Mouse (Mus musculus) urinary bladder, adult 2 months (tissue): ENCODE measurements around the gene A030003K21Rik. TPM values are rescaled to one million over a fixed set of nuclear protein-coding genes. Genes with fewer than 3 reads are reported as not detected.
"Not testable (repeated sequence)": the region's sequence is repeated elsewhere in the genome, so short reads cannot be mapped to it uniquely, and the experiment has no call there.

Experiments used
- DNase-seq: peaks from one replicate; pipeline ENCODE4 v3.0.0; 2022; ENCODE audit warnings: low spot score
- polyA plus RNA-seq: library from polyadenylated mRNA; depleted of rRNA; stranded (reverse); fragments of >200 nt; gene quantifications from 2 replicates; pipeline ENCODE4 v1.2.3, GENCODE M21; 2012; rRNA removed

The A030003K21Rik gene
- polyA plus RNA-seq: not detected in 2 replicates

DNA sequence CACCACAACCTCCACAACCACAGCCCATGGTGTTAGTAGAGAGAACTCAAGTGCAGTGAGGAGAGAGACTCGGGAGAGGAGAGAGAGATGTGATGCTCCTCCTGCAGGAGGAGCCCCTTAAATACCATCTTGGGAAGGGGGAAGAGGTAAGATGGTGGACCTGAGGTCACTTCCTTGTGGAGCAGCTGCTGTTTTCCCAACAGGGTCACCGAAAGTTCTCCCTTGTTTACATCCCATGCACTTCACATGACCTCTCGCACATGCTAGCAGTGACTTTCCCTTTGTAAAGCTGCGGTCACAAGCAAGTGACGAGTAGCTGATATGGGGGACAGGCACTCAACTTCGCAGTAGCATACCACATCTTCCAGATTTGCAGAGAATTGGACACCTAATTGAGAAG, at the start of gene A030003K21Rik:
A030003K21Rik (minus strand) TSS at position 94 of the 400 bp plus-strand sequence.
- DNase-seq: not testable (repeated sequence)

DNA sequence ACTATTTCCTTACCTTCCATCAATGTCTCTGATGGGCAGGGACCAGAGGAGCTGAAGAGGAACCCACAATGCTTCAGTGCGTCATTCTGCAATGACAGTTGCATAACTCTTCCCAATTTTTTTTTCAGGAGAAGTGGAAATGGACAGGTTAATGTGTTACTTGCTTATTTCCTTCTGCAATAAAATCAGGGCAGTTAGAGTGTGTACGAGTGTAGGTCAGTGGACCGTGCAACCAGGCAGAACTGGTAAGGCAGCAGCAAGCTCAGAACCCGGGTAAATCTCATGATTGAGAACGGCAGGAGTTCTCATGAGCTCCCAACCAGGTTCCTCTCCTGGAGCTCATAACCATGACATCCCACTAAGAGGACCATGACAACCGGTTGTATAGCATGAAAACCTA, 48.9 kb upstream of the A030003K21Rik start:
- no peak for DNase-seq

DNA sequence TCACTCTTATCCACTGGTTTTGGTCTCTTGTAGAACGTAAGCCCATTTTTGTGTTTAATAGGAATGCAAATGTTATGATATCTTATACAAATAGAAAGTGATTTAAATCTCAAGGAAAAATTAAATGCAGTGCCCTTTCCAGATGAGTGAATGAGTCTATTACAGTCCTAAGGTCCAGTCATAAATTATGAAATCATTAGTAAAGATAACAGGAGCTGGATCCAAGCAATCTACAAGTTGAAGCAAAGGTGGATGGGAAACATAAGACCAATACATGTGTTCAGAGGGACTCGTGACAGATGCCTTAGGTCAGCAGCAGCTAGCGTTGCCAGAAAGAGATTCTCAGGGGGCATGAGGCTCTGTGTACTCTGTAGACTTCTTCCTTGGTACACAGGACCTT, 48.4 kb upstream of the A030003K21Rik start:
- DNase-seq: no peak

DNA sequence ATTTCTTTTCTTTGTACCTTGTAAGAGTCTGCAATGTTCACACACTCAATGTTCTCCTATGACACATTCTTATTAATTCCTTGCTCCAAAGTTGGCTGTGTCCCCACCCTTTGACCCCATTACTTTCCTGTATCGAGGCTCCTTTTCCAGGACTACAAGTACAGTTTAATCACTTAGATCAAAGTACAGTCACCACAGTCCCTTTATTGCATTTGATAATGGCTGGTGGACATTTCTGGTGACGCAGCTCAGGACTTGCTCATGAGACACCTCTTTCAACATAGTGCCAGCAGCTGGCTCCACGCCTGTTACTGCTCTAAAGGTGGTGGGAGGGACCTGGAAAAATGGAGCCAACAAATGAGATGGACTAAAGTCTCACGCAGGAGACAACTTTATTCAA, 47.9 kb upstream of the A030003K21Rik start:
- no peak for DNase-seq

DNA sequence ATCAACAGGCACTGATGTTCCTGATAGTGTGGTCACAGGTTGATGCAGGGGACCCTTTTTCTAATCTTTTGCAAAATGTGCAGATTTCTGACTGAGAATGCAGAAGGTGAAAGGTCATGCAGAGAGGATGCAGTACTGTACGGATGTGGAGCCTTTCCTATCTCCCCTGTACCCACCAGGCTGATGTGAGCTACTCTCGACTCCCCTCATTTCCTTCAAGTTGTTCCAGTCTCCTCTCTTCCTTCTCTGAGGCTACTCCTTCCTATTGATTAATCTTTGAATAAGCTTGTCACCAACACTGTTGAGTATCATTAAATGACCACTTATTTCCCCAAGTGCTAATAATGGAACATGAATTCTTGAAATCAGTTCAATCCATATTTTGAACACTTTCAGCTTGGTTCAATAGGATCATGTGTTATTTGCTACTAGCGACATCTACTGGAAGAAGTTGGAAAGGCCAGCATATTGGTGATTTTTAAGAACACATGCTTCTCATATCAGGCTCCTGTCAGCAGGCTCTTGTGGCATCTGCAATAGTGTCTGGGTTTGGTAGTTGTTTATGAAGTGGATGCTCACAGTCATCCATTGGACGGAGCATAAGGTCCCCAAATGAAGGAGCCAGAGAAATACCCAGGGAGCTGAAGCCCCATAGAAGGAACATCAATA, 44.5 kb upstream of the A030003K21Rik start:
- no peak for DNase-seq

DNA sequence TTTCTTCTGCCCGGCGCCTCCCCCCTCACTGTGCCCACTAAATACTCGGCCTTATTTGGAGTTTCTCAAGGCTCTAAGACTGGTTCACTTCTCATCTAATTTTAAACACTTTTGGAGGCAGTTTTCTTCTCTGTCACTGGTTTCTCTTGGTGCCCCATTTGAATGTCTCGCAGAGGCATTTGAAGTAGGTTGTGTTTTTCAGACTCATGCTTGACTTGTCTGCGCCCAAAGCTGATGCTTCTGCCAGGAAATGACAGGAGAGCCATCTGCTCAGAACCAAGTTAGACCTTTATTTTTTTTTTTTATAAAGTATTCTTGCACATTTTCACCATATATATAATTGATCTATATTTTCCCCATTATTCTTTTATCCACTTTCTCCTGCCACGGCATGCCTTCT, 43.5 kb upstream of the A030003K21Rik start:
- no peak for DNase-seq

DNA sequence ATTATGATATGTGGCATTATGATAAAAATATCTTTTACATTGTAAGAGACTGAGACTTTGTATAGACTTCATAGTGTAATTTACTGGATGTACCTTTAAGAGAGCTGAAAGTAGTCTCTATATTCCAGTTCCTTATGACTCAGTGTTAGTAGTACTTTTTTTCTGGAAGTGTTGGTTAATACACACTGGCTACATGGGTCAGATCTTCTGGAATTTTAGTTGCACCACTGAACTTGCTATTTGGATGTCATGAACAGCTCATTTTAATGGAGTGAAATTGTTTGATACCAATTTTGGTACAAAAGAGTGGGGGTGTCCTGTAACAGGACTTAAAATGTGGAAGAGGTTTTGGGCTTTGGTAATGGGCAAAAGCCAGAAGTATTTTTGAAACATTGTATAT, 34.7 kb upstream of the A030003K21Rik start:
- no peak for DNase-seq

DNA sequence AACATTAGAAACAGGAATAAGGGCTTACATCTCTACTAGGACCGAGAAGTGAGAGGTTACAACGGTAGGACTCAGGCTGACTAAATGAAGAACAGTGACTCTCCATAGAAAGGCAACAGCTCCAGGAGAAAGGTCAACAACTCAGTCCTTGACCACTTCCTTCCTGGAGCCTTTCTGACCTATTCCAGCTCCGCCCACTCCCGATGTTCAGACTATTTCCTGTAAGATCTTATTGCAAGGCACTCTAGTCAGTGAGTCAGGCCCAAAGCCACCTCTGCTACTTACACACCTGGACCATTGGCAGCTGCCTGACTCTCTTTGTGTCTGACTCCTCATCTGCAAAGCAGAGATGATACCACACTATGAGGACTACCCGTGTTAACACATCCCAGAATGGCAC, 32.6 kb upstream of the A030003K21Rik start:
- no peak for DNase-seq

DNA sequence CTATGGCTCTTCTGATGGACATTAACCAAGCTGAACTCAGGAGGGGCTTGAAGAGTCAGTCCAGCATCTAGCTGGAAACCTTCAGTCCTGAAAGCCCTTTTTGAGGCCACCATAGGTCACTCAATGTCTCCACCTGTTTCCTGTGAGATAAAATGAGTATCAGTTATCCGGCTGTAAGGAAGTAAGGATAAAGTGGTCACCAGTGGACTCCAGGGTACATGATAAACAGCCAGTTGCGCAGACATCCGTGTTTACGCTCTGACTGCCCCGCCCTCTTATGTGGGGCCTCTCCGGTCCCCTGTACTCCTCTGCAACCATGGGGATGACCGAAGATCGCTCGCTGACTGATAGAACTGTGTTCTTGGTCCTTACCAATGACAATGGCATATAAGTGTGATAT, 31.2 kb upstream of the A030003K21Rik start:
- no peak for DNase-seq

DNA sequence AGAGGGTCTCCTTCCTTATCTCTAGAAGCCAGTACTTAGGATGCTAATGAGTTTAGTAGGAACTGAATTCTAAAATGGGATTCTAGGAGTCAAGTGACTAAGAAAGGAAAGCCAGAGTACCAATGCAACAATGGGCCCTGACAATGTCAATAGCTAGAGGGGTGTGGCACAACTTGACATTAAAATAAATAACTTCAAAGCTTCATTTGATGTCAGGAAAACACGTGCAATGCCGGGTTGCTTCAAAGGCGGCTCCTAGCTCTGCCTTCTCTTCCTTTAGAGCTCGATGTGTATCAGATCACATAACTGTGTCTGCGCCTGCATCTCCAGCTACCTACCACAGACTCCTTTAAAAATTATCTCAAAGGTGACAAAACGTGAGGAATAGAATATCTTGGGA, 30.7 kb upstream of the A030003K21Rik start:
- no peak for DNase-seq

DNA sequence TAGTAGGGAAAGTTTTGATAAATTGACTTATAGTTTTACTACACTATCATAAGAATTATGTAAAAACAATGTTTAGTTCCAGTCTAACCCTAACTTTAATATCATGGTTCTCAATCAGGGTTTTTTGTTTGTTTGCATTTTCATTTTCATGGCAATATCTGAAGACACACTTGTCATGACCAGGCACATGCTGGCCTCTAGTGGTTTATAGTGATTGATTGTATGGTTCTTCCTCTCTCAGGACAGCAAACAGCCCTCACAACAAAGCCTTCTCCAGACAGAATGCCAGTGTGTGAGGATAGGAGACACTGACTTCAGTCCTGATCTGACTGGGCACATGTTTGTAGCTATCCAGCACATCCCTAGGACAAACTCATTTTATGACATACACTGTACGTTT, 30.1 kb upstream of the A030003K21Rik start:
- no peak for DNase-seq

DNA sequence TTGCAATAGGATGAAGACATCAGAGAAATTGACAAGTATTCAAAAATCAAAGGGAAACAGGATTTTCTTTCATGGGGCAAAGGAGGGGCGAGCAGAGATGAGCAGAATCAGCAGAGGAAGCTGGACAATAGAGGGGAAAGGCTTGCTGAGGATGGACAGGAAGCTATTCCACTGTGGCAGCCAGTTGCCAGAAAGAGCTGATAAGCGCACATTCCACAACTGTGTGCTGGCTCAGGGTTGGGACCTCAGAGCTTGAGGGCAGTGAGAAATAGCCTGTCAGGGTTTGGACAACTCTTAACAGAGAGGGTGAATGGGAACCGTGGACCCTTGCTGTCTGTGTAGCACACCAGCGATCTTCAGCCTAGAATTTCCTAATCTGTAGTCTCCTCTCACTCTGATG, 28.9 kb upstream of the A030003K21Rik start:
- no peak for DNase-seq

DNA sequence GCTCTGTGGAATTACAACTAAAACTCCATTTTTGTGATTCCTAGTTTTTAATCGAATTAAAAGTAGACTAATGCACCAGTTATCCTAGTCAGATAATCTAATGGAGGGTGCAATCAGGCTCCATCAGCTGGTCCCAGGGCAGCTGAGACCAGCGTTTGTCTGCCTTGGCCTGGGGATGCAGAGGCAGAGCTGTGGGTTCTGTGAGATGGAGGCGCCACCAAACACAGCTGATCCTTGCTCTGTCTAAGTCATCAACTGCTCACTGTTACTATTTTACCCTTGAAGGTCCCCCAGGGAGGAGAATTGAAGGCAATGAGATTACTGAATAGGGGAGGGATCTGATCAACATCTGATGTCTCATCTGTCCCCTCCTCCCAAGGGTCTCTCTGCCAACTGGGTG, 23.2 kb upstream of the A030003K21Rik start:
- no peak for DNase-seq

DNA sequence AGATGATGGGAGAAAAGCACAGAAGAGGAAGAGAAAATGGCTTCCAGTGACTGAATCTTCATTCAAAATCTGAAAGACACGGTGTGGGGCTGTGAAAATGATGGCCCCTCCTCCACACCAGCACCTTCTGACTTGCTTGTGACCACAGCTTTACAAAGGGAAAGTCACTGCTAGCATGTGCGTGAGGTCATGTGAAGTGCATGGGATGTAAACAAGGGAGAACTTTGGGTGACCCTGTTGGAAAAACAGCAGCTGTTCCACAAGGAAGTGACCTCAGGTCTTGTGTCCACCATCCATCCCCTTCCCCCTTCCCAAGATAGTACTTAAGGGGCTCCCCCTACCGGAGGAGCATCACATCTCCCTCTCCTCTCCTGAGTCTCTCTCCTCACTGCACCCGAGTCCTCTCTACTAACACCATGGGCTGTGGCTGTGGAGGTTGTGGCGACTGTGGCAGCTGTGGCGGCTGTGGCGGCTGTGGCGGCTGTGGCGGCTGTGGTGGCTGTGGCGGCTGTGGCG, 16.7 kb upstream of the A030003K21Rik start, which contains the start of gene Gm47955:
Gm47955 (plus strand) TSS at position 417 of the 516 bp plus-strand sequence.
- no peak for DNase-seq

DNA sequence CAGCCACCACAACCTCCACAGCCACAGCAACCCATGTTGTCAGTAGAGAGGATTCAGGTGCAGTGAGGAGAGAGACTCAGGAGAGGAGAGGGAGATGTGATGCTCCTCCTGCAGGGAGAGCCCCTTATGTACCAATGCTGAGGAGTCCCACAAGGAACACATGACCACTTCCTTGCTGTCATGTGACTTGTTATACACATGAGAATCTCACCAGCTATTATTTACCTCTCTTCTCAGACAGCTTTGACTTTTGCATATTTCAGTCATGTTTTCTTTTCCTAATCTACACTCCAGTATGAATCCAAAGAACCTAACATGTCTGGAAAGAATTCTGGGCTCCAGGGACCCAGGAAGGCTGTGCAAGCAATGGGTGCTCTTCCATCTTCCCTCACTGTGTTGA, 12.7 kb upstream of the A030003K21Rik start, which contains the start of gene Gm7544:
Gm7544 (minus strand) TSS at position 101 of the 400 bp plus-strand sequence.
- not testable (repeated sequence) for DNase-seq

DNA sequence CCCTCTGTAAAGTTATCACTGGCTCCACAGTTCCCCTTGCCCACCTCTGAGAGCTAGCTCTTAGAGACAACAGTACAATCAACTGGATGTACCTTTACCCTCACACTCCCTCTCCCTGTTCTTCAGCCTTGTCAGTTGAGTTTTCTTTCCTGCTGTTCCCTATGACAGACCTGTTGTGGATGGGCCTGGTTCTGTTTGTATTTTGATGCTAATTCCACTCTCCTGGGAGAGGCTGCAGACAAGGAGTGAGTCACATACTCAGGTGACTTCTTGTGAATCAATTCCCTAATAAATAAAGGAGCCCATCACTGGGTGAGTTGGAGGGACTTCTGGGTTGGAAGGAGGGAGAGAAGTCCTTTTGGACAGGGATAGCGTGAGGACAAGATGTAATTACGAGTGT, 5.4 kb upstream of the A030003K21Rik start:
- DNase-seq: no peak

DNA sequence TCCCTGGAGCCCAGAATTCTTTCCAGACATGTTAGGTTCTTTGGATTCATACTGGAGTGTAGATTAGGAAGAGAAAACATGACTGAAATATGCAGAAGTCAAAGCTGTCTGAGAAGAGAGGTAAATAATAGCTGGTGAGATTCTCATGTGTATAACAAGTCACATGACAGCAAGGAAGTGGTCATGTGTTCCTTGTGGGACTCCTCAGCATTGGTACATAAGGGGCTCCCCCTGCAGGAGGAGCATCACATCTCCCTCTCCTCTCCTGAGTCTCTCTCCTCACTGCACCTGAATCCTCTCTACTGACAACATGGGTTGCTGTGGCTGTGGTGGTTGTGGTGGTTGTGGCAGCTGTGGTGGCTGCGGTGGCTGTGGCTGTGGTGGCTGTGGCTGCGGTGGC, 2.8 kb upstream of the A030003K21Rik start:
- DNase-seq: not testable (repeated sequence)

DNA sequence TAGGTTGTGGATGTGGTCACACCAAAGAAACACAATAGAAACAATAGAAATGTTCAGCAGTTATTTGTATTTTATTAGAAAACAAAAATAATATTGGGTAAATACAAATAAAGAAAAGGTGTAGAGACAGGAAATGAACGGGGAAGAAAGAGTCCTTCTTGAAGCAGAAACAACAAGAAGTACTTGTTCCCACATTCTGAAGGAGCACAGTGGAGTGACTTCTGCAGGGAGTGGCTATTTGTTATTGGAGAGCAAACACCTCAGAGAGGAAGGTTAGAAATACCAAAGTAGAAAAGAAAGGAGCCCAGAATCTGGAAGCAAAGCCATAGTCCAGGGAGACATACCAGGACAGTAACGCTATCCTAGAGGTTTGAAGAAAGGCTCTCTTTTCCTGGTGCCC, 683 bp downstream of the A030003K21Rik start:
- DNase-seq: not testable (repeated sequence)

DNA sequence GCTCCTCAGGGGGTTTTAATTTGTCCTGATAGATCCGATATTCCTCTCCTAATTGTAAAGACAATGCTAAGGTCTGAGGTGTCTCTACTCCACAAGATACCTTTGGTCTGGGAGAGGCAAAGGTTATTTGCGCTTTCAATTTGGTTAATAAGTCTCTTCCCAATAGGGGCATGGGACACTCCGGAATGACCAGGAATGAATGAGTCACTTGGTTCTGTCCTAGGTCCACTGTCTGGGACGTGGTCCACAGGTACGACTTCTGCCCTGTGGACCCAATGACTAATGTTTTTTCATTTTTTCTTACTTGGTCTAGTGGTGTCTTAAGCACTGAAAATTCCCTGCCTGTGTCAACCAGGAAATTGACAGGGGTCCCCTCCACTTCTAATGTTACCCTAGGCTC, 4.5 kb downstream of the A030003K21Rik start:
- no peak for DNase-seq

DNA sequence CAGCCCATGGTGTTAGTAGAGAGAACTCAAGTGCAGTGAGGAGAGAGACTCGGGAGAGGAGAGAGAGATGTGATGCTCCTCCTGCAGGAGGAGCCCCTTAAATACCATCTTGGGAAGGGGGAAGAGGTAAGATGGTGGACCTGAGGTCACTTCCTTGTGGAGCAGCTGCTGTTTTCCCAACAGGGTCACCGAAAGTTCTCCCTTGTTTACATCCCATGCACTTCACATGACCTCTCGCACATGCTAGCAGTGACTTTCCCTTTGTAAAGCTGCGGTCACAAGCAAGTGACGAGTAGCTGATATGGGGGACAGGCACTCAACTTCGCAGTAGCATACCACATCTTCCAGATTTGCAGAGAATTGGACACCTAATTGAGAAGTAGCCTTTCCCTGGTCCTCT, 11.9 kb downstream of the A030003K21Rik start, which contains the start of gene Gm6217:
Gm6217 (minus strand) TSS at position 74 of the 400 bp plus-strand sequence.
- not testable (repeated sequence) for DNase-seq

DNA sequence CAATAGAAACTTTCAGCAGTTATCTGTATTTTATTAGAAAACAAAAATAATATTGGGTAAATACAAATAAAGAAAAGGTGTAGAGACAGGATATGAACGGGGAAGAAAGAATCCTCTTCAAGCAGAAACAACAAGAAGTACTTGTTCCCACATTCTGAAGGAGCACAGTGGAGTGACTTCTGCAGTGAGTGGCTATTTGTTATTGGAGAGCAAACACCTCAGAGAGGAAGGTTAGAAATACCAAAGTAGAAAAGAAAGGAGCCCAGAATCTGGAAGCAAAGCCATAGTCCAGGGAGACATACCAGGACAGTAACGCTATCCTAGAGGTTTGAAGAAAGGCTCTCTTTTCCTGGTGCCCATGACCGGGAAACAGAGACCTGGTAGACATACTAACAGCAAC, 12.6 kb downstream of the A030003K21Rik start:
- DNase-seq: not testable (repeated sequence)

DNA sequence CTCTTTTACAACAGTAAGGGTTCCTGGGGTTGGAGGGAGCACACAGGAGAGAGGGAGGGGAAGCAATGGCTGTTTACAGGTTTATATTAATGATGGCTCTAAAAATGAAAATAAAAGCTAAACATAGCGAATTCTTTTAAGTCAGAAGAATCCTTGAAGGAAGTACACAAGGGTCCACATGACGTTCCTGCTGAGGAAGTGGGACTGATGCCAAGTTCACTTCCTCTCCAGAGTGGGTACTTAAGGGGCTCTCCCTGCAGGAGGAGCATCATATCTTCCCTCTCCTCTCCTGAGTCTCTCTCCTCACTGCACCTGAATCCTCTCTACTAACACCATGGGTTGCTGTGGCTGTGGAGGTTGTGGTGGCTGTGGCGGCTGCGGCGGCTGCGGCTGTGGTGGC, 18.5 kb downstream of the A030003K21Rik start, which contains the start of gene A030014E15Rik:
A030014E15Rik (plus strand) TSS at position 268 of the 400 bp plus-strand sequence.
- DNase-seq: no peak

DNA sequence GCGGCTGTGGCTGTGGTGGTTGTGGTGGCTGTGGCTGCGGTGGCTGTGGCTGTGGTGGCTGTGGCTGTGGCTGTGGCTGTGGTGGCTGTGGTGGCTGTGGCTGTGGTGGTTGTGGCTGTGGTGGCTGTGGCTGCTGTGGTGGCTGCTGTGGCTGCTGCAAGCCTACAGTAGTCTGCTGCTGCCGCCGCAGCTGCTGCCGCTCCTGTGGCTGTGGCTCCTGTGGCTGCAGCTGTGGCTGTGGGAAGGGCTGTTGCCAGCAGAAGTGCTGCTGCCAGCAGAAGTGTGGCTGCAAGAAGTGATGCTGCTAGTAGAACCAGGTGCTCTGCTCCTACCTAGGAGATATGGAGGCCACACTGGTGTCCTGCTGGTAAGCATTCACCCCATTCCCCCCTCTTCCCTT, 29.8 kb downstream of the A030003K21Rik start:
- DNase-seq: not testable (repeated sequence)
